Mouse (Mus musculus): Measurements from ENCODE around the gene Paqr4. TPM values are rescaled to one million over a fixed set of nuclear protein-coding genes. Genes with fewer than 3 reads are reported as not detected.

Paqr4 gene
- polyA plus RNA-seq, 1 experiment: 1.4 TPM

DNA sequence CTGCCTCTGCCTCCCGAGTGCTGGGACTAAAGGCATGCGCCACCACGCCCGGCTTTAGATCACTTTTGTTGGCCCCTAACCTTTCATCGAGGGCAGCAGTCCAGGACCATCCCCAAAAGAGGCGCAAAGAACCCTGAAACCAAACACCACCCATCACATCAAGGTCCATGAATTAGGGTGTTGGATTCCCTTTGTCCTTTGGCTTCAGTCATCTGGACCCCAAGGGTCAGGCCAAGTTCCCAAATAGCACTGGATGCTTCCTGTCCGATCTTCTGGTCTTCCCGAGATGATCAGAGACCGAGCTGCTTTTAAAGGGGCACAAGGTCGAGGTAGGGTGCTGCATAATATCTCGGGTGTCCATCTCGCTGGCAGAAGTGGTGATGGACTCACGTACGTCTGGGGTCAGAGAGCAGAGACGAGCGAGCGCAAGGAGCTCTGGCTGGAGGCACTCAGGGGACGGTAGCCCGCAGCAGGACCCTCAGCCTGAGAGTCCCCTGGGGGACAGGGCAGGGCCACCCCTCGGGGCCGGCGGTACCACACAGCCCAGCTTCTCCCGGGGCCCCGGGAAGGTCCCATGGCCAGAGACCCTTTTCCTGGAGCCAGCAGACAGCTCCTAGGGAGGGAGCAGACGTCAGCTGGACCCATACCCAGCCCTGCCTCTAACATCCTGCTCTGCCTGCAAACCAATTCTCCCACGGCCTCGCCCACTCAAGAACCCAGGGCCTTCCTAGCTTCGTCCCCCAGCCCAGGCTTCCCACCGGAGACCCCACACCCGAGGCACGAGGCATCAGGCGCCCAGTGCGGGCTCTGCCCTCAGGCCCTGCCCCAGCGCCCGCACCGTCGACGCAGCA is 917 bp upstream of the Paqr4 start:
- no peak for TF ChIP-seq GATA1 (IDR thresholded peaks at IDR 0.05; ENCODE audit: low read length)

DNA sequence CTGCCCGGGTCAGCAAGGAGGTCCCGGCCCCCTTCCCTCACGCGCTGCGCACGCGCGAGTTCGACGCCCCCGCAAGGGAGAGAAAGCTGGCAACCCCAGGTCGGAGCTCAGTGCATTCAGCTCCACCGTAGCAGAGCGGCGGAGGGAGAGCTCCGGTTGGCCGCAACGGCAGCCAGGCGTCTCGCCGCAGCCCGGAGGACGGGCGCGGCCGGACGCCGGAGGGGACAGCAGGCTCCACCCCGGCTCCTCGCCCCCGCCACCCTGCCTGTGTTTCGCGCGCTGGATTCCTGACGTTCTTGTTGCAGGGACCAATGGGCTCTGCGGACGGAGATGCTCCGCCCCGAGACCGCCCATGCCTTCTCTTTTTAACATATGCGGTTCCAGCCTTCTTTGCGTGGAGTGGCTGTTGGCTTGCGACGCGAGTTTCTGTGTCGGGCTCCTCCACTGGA is 507 bp downstream of the Paqr4 start:
- TF ChIP-seq GATA1 (IDR thresholded peaks at IDR 0.05; ENCODE audit: low read length): no peak

- TF ChIP-seq GATA1 (IDR thresholded peaks at IDR 0.05; ENCODE audit: low read length): no peak
These were observed 1.2 kb downstream of the Paqr4 start for GRCm38 (mm10) chr17:23739202-23740135.

- TF ChIP-seq GATA1 (IDR thresholded peaks at IDR 0.05; ENCODE audit: low read length): no peak
These were observed 1.8 kb downstream of the Paqr4 start for GRCm38 (mm10) chr17:23738836-23739201.

- no peak for TF ChIP-seq GATA1 (IDR thresholded peaks at IDR 0.05; ENCODE audit: low read length)
These were observed 2.9 kb downstream of the Paqr4 start for GRCm38 (mm10) chr17:23737493-23738445.

DNA sequence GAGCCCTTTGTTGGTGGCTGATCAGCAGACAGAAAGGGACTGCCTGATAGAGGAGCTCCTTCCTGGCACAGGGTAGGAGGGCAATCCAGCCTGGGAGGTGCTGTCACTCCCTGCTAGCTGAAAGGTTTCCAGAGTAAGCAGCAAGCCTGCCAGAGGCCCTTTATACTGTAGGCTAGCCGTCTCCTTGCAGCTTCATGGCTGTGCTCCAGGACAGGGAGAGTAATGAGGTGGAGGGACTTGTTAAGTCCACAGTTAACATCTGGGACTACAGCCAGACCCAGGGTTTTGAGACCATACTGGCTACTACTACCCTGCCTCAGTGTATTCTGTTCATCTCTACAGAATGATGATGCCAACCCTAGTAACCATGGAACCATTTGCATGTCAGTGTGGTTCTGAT is 6.3 kb downstream of the Paqr4 start:
- TF ChIP-seq GATA1 (IDR thresholded peaks at IDR 0.05; ENCODE audit: low read length): no peak

DNA sequence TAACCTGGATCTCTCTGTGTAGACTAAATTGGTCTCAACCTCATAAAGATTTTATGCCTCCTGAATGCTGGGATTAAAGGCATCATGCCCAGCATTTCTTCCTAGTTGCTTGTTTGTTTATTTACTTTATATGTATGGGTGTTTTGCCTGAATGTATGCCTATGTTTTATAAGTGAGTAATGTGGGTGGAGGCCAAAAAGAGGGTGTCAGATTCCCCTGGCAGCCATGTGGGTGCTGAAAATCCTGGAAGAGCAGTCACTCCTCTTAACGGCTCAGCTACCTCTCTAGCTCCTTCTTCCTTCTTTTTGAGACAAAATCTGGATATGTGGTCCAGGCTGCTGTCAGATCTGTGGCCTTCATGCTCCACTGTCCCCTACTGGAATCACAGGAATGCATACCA is 10.2 kb downstream of the Paqr4 start:
- no peak for TF ChIP-seq GATA1 (IDR thresholded peaks at IDR 0.05; ENCODE audit: low read length)

- TF ChIP-seq GATA1 (IDR thresholded peaks at IDR 0.05; ENCODE audit: low read length): no peak
These were observed 13.9 kb downstream of the Paqr4 start for GRCm38 (mm10) chr17:23726758-23727142.

DNA sequence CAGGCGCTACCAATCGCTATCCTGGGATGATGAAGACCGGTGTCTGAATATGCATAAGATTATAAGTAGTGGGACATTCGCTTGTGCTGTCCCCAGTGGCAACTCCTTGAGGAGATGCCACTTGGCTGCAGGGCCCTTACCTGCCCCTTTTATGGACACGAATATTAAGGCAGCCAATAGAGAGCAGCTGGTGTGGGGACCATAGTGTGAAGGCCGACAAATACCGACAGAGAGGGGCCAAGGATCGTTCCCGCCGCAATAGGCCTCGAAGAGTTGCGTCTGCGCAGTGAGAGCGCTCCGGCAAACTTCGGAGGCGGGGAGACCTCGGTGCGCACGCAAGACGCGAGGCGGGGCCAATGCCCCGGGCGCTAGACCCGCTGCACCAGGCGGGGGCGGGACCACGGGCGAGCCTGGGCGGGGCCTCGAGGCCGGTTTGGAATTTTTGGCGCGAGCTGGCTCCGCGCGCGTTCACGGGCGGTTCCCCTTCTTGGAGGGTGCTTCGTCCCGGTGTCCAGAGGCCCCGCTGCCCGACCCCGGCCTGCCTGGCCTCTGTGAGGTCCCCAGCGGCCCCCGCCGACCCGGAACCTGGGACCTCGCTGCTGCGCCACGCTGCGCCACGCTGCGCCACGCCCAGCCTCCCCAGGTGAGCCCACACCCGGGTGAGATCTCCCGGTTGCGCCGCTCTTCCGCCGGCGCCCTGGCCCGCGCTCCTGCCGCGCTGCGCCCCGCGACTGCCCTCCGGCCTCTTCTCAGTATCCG is 14.5 kb downstream of the Paqr4 start, which contains the start of gene Pkmyt1:
TSS of gene Pkmyt1 (plus strand) at position 338 of the 759 bp plus-strand sequence.
- no peak for TF ChIP-seq GATA1 (IDR thresholded peaks at IDR 0.05; ENCODE audit: low read length)

GRCm38 (mm10) chr17:23725477-23725876 is 15.2 kb downstream of the Paqr4 start:
- TF ChIP-seq GATA1 (IDR thresholded peaks at IDR 0.05; ENCODE audit: low read length): no peak

DNA sequence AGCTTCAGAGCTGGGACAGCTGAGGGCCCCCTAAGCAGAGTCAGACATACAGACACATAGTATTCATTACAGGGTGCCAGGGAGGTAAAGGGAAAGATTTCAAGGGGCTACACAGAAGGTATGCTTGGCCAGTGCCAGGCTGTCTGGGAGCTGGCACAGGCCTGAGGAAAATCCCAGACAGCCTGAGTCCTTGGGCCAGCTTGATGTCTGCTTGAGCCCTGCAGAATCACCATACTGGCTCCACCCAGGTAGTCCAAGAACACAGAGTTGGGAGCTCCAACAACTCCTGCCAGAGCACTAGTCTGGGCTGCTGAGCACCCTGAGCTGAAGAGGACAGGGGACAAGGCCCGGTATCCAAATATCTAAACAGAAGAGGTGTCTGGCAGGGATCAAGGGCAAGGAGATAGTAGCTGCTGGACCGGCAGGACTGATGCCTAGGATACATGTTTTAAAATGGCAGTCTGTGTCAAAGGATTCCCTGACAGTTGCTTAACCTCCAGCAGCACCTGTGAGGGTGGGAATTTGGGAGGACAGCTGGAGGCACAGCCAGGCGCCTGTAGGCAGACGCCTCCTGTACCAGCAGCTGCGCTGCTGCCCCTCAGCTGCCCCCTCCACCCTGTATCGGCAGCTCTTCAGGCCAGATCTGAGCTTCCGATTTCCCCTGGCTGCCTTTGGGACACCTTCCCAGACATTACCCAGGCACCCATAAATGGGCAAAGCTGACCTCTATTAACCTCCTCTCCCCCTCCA is 18.1 kb downstream of the Paqr4 start, which contains the start of gene 1520401A03Rik:
TSS of gene 1520401A03Rik (minus strand) at position 408 of the 750 bp plus-strand sequence.
- no peak for TF ChIP-seq GATA1 (IDR thresholded peaks at IDR 0.05; ENCODE audit: low read length)

- no peak for TF ChIP-seq GATA1 (IDR thresholded peaks at IDR 0.05; ENCODE audit: low read length)
These were observed 18.8 kb downstream of the Paqr4 start for GRCm38 (mm10) chr17:23721886-23722285.

- no peak for TF ChIP-seq GATA1 (IDR thresholded peaks at IDR 0.05; ENCODE audit: low read length)
These were observed 21.2 kb downstream of the Paqr4 start for GRCm38 (mm10) chr17:23719455-23719854.
